Mouse (Mus musculus) liver, postnatal 0 days (tissue): ENCODE measurements around the gene Ubald1. TPM values are rescaled to one million over a fixed set of nuclear protein-coding genes. Genes with fewer than 3 reads are reported as not detected.

Source experiments
- ATAC-seq: fragments of 200-750 bp; cut with Nextera tagmentation; 2 replicates; pipeline ENCODE4 v1.8.0; 2017; ENCODE audit warnings: mild to moderate bottlenecking, moderate library complexity
- DNase-seq: peaks from one replicate; pipeline ENCODE4 v3.0.0-alpha.2; 2016
- H3K27ac ChIP-seq: fragments of 300-500 bp; sonication (generic); 2 replicates; pipeline ENCODE4 v1.5.1; 2014; ENCODE audit warnings: antibody characterized with exemption, moderate library complexity, mild to moderate bottlenecking, low read depth
- H3K27me3 ChIP-seq: fragments of 300-500 bp; sonication (generic); 2 replicates; pipeline ENCODE4 v1.6.1; 2014; ENCODE audit warnings: low read length, control low read depth, mixed read lengths; ENCODE audit not compliant: insufficient read depth
- H3K36me3 ChIP-seq: fragments of 300-500 bp; sonication (generic); replicated peaks from 2 replicates; pipeline ENCODE4 v1.6.1; 2014; ENCODE audit warnings: mild to moderate bottlenecking, control low read depth, low read length, moderate library complexity, mixed read lengths; ENCODE audit not compliant: insufficient read depth
- H3K4me1 ChIP-seq: fragments of 300-500 bp; sonication (generic); 2 replicates; pipeline ENCODE4 v1.6.1; 2014; ENCODE audit warnings: antibody characterized with exemption, mild to moderate bottlenecking, control low read depth; ENCODE audit not compliant: insufficient read depth
- H3K4me2 ChIP-seq: fragments of 300-500 bp; sonication (generic); 2 replicates; pipeline ENCODE4 v1.6.1; 2014; ENCODE audit warnings: low read depth, mild to moderate bottlenecking, low read length, moderate library complexity, mixed read lengths
- H3K4me3 ChIP-seq: fragments of 300-500 bp; sonication (generic); 2 replicates; pipeline ENCODE4 v1.5.1; 2014; ENCODE audit warnings: low read depth, low read length
- H3K9ac ChIP-seq: fragments of 300-500 bp; sonication (generic); replicated peaks from 2 replicates; pipeline ENCODE4 v1.6.1; 2014; ENCODE audit warnings: mild to moderate bottlenecking, moderate library complexity
- H3K9me3 ChIP-seq: fragments of 300-500 bp; sonication (generic); 2 replicates; pipeline ENCODE4 v1.6.1; 2016; ENCODE audit warnings: mild to moderate bottlenecking, control low read depth, low read length, mixed read lengths
- CTCF ChIP-seq: sonication (generic); IDR thresholded peaks from 2 replicates; pipeline ENCODE4 v1.5.1; 2016; ENCODE audit warnings: antibody characterized with exemption, low read depth
- EP300 ChIP-seq: IDR thresholded peaks from 2 replicates; pipeline ENCODE4 v1.6.1; 2016; ENCODE audit warnings: antibody characterized with exemption, low read depth, mild to moderate bottlenecking
- WGBS: fragments of 180-500 bp; shearing (Covaris S2); extraction: QIAGEN DNeasy Blood & Tissue Kit; methylation state at CpG from one replicate; pipeline ENCODE4 v1.1.7; 2014; ENCODE audit not compliant: insufficient replicate concordance; 5-methylcytosine and 5-hydroxymethylcytosine counted together
- polyA plus RNA-seq: library from polyadenylated mRNA; unstranded; fragments of >200 nt; fragmentation: Nextera tagmentation; extraction: Ambion mirVana; gene quantifications from 2 replicates; pipeline ENCODE4 v1.2.1, GENCODE M21; 2015

Gene Ubald1
- polyA plus RNA-seq, 1 experiment from 2014 or later, result 16.7 TPM

DNA sequence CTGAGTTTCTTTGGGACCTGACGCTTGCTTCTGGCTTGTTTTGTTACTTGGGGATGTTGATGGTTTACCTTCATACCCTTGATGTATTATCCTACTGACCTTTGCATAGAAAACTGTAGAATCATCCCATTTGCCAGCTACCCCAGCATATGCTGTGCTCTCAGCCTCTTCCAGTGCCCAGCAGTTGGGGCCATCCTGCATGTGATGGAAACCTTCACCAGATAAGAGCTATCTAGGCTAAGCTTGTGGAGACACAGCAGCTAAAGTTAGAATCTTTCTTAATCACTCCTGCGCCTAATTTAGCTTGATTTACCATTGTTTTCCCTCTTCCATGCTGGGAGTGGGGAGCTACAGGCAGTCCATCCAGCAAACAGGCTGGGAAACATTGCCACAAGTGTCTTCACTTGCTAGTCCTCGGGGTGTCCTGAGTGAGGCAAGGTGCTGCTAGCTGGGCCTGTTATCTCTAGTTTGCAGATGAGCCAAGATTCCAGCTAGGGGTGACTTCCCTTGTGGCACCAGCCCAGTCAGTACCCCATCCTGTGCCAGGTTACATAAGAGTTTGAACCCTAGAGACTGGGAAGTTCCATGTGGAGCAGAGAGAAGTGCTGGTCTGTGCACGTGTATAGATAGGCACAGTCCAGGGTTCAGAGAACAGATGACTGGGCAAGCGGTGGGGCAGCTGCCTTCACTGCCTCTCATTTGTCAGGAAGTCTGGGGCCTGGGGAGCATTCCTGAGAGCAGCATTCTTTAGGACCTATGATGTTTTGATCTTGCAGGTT lies 16.3 kb upstream of the Ubald1 start:
- Histone ChIP-seq H3K27me3 (no peaks in the 10 kb centered on the region), H3K4me2 (no peak overlapping the region), H3K4me3 (no peak overlapping the region), H3K9me3 (no peaks in the 10 kb centered on the region), H3K27ac (peak overlapping the region; percentile 64), H3K9ac (no peak overlapping the region; the same call in 1 of the 2 replicates), H3K4me1 (peaks cover 52% of the 10 kb centered on the region), H3K36me3 (no peaks in the 10 kb centered on the region)
- 27% methylated on average over 5 of the region's 5 CpGs for WGBS
- DNase-seq (peak; percentile 53), ATAC-seq (peak; percentile 91)
- TF ChIP-seq EP300, result peak; percentile 52
- TF ChIP-seq CTCF, result no peak

DNA sequence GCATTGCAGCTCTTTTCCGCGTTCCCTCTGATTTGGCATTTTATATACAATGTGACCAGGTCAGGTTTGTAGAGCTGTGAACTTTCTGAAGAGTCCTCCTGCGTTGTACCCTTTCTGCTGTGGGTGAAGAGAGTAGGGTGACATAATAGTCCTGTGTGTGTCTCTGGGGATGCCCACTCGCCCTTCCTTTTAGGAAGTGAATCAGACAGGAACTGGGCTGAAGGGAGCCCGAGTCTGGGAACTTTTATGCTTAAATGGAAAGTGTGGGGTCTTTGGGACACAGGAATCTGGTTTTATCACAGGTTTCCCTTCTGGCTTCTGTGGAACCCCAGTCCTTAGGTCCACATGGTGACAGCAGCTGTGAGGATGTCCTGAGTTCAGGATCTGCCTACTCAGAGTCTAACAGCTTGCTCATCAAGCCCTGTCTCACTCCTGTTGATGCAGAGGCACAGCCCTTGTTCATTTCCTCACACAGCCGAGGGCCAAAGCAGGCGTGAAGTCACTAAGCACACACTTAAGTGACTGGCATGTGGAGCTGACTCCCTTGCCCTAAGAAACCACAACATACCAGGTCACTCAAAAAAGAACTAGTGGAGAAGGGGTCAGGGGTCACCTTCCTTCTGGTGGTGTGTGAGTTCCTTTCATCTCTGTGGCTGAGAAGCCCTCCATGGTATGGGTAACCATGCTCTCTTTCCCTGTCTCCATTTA lies 14.2 kb upstream of the Ubald1 start:
- Histone ChIP-seq H3K27me3 (no peaks in the 10 kb centered on the region), H3K27ac (peak overlapping the region; percentile 35; the same call in 1 of the 2 replicates), H3K4me3 (no peak overlapping the region), H3K4me1 (peaks cover 58% of the 10 kb centered on the region), H3K9ac (no peak overlapping the region), H3K36me3 (no peaks in the 10 kb centered on the region), H3K4me2 (no peak overlapping the region), H3K9me3 (no peaks in the 10 kb centered on the region)
- no peak for TF ChIP-seq CTCF
- TF ChIP-seq EP300, result no peak
- no peak for ATAC-seq
- WGBS, result 54% methylated on average over 7 of the region's 7 CpGs
- DNase-seq, result no peak

DNA sequence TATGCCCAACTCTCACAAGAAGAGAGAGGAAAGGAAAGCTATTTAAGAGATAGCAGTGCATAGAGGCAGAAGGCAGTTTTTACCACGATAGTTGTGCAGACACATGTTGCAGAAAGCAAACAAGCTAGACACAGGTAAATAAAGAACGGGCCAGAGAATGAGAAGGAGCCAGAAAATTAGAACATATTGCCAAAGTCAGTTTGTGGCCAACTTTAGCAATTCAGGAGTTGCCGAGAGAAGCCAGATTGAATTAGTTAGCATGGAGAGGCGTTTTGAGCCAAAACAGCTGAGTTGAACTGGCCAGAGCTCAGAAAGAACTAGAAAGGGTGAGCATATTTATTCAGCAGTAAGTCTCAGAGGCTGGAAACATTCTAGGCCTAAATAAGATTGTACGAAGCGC lies 12.1 kb upstream of the Ubald1 start:
- Histone ChIP-seq H3K9ac (no peak overlapping the region), H3K27ac (no peak overlapping the region), H3K27me3 (no peaks in the 10 kb centered on the region), H3K4me3 (no peak overlapping the region), H3K4me1 (peaks cover 61% of the 10 kb centered on the region), H3K9me3 (no peaks in the 10 kb centered on the region), H3K36me3 (no peaks in the 10 kb centered on the region), H3K4me2 (no peak overlapping the region)
- 70% methylated on average over 6 of the region's 6 CpGs for WGBS
- no peak for TF ChIP-seq EP300
- no peak for TF ChIP-seq CTCF
- ATAC-seq, result no peak
- no peak for DNase-seq

DNA sequence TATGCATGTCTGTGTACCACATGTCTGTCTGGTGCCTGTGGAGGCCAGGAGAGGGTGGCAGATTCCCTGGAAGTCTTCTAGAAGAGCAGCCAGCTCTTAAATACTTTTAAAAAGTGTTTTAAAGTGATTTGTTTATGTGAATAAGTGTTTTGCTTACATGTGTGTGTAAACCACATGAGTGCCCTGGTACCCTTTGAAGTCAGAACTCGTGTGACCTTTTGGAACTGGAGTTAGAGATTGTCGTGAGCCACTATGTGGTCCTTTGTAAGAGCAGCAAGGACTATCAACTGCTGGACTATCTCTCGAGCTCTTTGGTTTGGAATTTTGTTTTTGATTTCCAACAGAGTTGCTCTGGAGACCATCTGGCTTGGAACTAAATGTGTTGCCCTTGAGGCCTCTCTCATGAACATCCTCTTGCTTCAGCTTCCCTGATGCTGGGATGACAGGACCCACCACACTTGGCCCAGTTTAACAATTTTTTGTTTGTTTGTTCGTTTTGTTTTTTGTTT lies 10.1 kb upstream of the Ubald1 start:
- 63% methylated on average over 4 of the region's 4 CpGs for WGBS
- no peak overlapping the region for H3K4me3 ChIP-seq
- H3K4me1 ChIP-seq, result peaks cover 53% of the 10 kb centered on the region
- no peaks in the 10 kb centered on the region for H3K36me3 ChIP-seq
- no peak for DNase-seq
- no peak overlapping the region for H3K27ac ChIP-seq
- no peak overlapping the region for H3K4me2 ChIP-seq
- TF ChIP-seq CTCF (no peak), EP300 (no peak)
- H3K27me3 ChIP-seq, result no peaks in the 10 kb centered on the region
- ATAC-seq, result no peak
- no peak overlapping the region for H3K9ac ChIP-seq
- H3K9me3 ChIP-seq, result no peaks in the 10 kb centered on the region

DNA sequence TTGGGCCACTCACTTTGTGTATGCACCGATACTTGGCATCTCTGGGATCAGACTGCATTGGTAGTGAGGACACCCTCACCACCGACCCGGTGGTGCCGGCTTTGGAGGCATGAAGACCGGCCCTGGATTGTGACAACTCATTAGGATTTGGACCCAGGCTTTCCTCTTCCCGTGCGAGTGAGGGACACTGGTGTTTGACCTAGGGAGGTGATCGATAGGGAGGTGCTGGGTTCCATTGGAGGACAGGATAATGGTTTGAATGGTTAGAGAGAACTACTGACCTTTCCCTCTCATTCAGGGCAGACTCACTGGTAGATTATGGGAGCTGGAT lies 6.5 kb upstream of the Ubald1 start:
- DNase-seq (peak; percentile 57), ATAC-seq (peak; percentile 24)
- TF ChIP-seq CTCF (no peak), EP300 (no peak)
- Histone ChIP-seq H3K9ac (peak overlapping the region; percentile 88), H3K4me2 (peak overlapping the region; percentile 88), H3K27ac (peak overlapping the region; percentile 96), H3K27me3 (no peaks in the 10 kb centered on the region), H3K4me3 (peak overlapping the region; percentile 82), H3K9me3 (no peaks in the 10 kb centered on the region), H3K36me3 (no peaks in the 10 kb centered on the region), H3K4me1 (peaks cover 43% of the 10 kb centered on the region)
- 3% methylated on average over 8 of the region's 8 CpGs for WGBS
